Mouse (Mus musculus) MEL (cell line): ENCODE results near the gene Optn. TPM values are rescaled to one million over a fixed set of nuclear protein-coding genes. Genes with fewer than 3 reads are reported as not detected.

Source experiments
- DNase-seq: peaks from one replicate; pipeline ENCODE4 v3.0.0; 2011; ENCODE audit warnings: low read depth, low spot score
- H3K27ac ChIP-seq: 2 replicates; pipeline ENCODE4 v1.5.1; 2012; ENCODE audit warnings: low read depth, mild to moderate bottlenecking, control low read depth, low read length, moderate library complexity; ENCODE audit not compliant: control insufficient read depth
- H3K27me3 ChIP-seq, 2 experiments: fragments of 150-350 bp in 1 of 2; sonication (generic) in 1 of 2; 2 replicates each; pipeline ENCODE4 v1.6.1; 2012; ENCODE audit warnings: low read length in 2 of 2, mild to moderate bottlenecking in 2 of 2, improper control_type of control experiment in 1 of 2, moderate library complexity in 1 of 2; ENCODE audit not compliant: insufficient read depth in 2 of 2, control insufficient read depth in 1 of 2
- H3K36me3 ChIP-seq, 2 experiments: 2 replicates each; pipeline ENCODE4 v1.6.1; 2012 to 2014; ENCODE audit warnings: low read length in 2 of 2, improper control_type of control experiment in 1 of 2, inconsistent platforms in 1 of 2, mild to moderate bottlenecking in 1 of 2; ENCODE audit not compliant: insufficient read depth in 2 of 2, control insufficient read depth in 1 of 2
- H3K4me1 ChIP-seq, 2 experiments: fragments of 150-350 bp in 1 of 2; sonication (generic) in 1 of 2; 2 replicates each; pipeline ENCODE4 v1.6.1; 2012; ENCODE audit warnings: low read length in 2 of 2, improper control_type of control experiment in 1 of 2, mild to moderate bottlenecking in 1 of 2; ENCODE audit not compliant: insufficient read depth in 2 of 2, control insufficient read depth in 1 of 2
- H3K4me3 ChIP-seq, 2 experiments: fragments of 150-350 bp in 1 of 2; sonication (generic) in 1 of 2; 2 replicates each; pipeline ENCODE4 v1.5.1; 2012; ENCODE audit warnings: low read depth in 2 of 2, low read length in 2 of 2, mild to moderate bottlenecking in 2 of 2, moderate library complexity in 2 of 2, control low read depth in 1 of 2, improper control_type of control experiment in 1 of 2; ENCODE audit not compliant: control insufficient read depth in 1 of 2, insufficient read depth in 1 of 2
- H3K79me2 ChIP-seq: 2 replicates; pipeline ENCODE4 v1.6.1; 2012; ENCODE audit warnings: mild to moderate bottlenecking, low read length, moderate library complexity; ENCODE audit not compliant: control insufficient read depth, poor library complexity, insufficient read depth
- H3K9ac ChIP-seq: 2 replicates; pipeline ENCODE4 v1.6.1; 2012; ENCODE audit warnings: low read depth, mild to moderate bottlenecking, control low read depth, low read length, moderate library complexity; ENCODE audit not compliant: control insufficient read depth, poor library complexity, severe bottlenecking
- H3K9me3 ChIP-seq: fragments of 150-350 bp; sonication (generic); replicated peaks from 2 replicates; pipeline ENCODE4 v1.6.1; 2012; ENCODE audit warnings: mild to moderate bottlenecking, low read length, improper control_type of control experiment, moderate library complexity; ENCODE audit not compliant: insufficient read depth
- CHD2 ChIP-seq: IDR thresholded peaks from 2 replicates; pipeline ENCODE4 v1.6.1; 2011; ENCODE audit warnings: low read length, improper control_type of control experiment
- E2F4 ChIP-seq: IDR thresholded peaks from 2 replicates; pipeline ENCODE4 v1.6.1; 2011; ENCODE audit warnings: low read depth, low read length, improper control_type of control experiment, borderline replicate concordance
- ETS1 ChIP-seq: IDR thresholded peaks from 2 replicates; pipeline ENCODE4 v1.6.1; 2012; ENCODE audit warnings: low read depth, mild to moderate bottlenecking, inconsistent platforms, low read length, improper control_type of control experiment, moderate library complexity
- KAT2A ChIP-seq: conservative IDR thresholded peaks from 2 replicates; pipeline ENCODE4 v1.6.1; 2012; ENCODE audit warnings: low read depth, low read length, improper control_type of control experiment, inconsistent platforms
- MAZ ChIP-seq: IDR thresholded peaks from 2 replicates; pipeline ENCODE4 v1.6.1; 2012; ENCODE audit warnings: low read depth, mild to moderate bottlenecking, inconsistent platforms, low read length, improper control_type of control experiment
- MXI1 ChIP-seq: IDR thresholded peaks from 2 replicates; pipeline ENCODE4 v1.6.1; 2011; ENCODE audit warnings: mild to moderate bottlenecking, low read depth, low read length, improper control_type of control experiment
- MYB ChIP-seq: IDR thresholded peaks from 2 replicates; pipeline ENCODE4 v1.6.1; 2011; ENCODE audit warnings: mild to moderate bottlenecking, low read depth, low read length, improper control_type of control experiment
- MYC ChIP-seq: IDR thresholded peaks from 2 replicates; pipeline ENCODE4 v1.6.1; 2011; ENCODE audit warnings: low read depth, mild to moderate bottlenecking, low read length, improper control_type of control experiment, moderate library complexity
- NELFE ChIP-seq: IDR thresholded peaks from 2 replicates; pipeline ENCODE4 v1.6.1; 2011; ENCODE audit warnings: low read depth, low read length, improper control_type of control experiment
- POLR2AphosphoS2 ChIP-seq: IDR thresholded peaks from 2 replicates; pipeline ENCODE4 v1.6.1; 2011; ENCODE audit warnings: low read length, improper control_type of control experiment
- RCOR1 ChIP-seq: IDR thresholded peaks from 2 replicates; pipeline ENCODE4 v1.6.1; 2012; ENCODE audit warnings: low read depth, mild to moderate bottlenecking, inconsistent platforms, low read length, improper control_type of control experiment
- TAL1 ChIP-seq: IDR thresholded peaks from 2 replicates; pipeline ENCODE4 v1.6.1; 2012; ENCODE audit warnings: mild to moderate bottlenecking, inconsistent platforms, low read length, moderate library complexity, mixed read lengths
- TBP ChIP-seq: IDR thresholded peaks from 2 replicates; pipeline ENCODE4 v1.8.0; 2011; ENCODE audit warnings: low read depth, low read length, improper control_type of control experiment
- UBTF ChIP-seq: IDR thresholded peaks from 2 replicates; pipeline ENCODE4 v1.6.1; 2012; ENCODE audit warnings: low read depth, mild to moderate bottlenecking, inconsistent platforms, low read length, improper control_type of control experiment, moderate library complexity, borderline replicate concordance; ENCODE audit not compliant: insufficient read depth
- USF2 ChIP-seq, 2 experiments: IDR thresholded peaks; 2 replicates each; pipeline ENCODE4 v1.6.1; 2011 to 2012; ENCODE audit warnings: improper control_type of control experiment in 2 of 2, low read length in 2 of 2, borderline replicate concordance in 1 of 2, inconsistent platforms in 1 of 2, low read depth in 1 of 2, mild to moderate bottlenecking in 1 of 2; ENCODE audit not compliant: insufficient read depth in 1 of 2
- ZC3H11A ChIP-seq: IDR thresholded peaks from 2 replicates; pipeline ENCODE4 v1.6.1; 2012; ENCODE audit warnings: low read depth, mild to moderate bottlenecking, inconsistent platforms, low read length, improper control_type of control experiment
- ZMIZ1 ChIP-seq: IDR thresholded peaks from 2 replicates; pipeline ENCODE4 v1.6.1; 2012; ENCODE audit warnings: low read depth, mild to moderate bottlenecking, inconsistent platforms, low read length, improper control_type of control experiment, moderate library complexity
- polyA plus RNA-seq, 2 experiments: library from polyadenylated mRNA; stranded (reverse) in 1 of 2; unstranded in 1 of 2; fragments of >175 nt in 1 of 2; fragments of >200 nt in 1 of 2; gene quantifications; 2 replicates each; pipeline versions ENCODE4 v1.2.1 to v1.2.4; 2012; ENCODE audit warnings: low replicate concordance in 2 of 2, low read depth in 1 of 2; ENCODE audit not compliant: insufficient read length in 2 of 2, insufficient read depth in 1 of 2, missing spikeins in 1 of 2
- total RNA-seq: library from RNA; depleted of rRNA; stranded (reverse); fragments of 300-350 nt; gene quantifications from 2 replicates; pipeline ENCODE4 v1.2.3, GENCODE M21; 2012

The Optn gene
- total and polyA plus RNA-seq, 3 experiments: 10.9 to 17.0 TPM; not detected in 1

GRCm38 (mm10) chr2:5019708-5020107 is 44.1 kb downstream of the Optn start:
- Histone ChIP-seq H3K36me3 (peaks cover 0 to 2% of the 10 kb centered on the region in 2 experiments; a peak in 2 of 4 replicates), H3K79me2 (no peaks in the 10 kb centered on the region)
- DNase-seq: no peak

GRCm38 (mm10) chr2:5016922-5017321 is 46.9 kb downstream of the Optn start:
- no peak overlapping the region for H3K4me3 ChIP-seq
- peaks cover 2 to 14% of the 10 kb centered on the region in 2 experiments; a peak in 3 of 4 replicates for H3K4me1 ChIP-seq
- no peak overlapping the region for H3K27ac ChIP-seq
- peaks cover 0 to 18% of the 10 kb centered on the region in 2 experiments; a peak in 3 of 4 replicates for H3K36me3 ChIP-seq
- H3K9me3 ChIP-seq: no peaks in the 10 kb centered on the region
- no peak overlapping the region for H3K9ac ChIP-seq
- DNase-seq: no peak
- H3K27me3 ChIP-seq: no peaks in the 10 kb centered on the region
- TF ChIP-seq KAT2A (no peak), NELFE (no peak), ZMIZ1 (no peak), TAL1 (no peak), POLR2AphosphoS2 (no peak), E2F4 (no peak), ETS1 (no peak), MYC (no peak), MYB (no peak), MXI1 (no peak), RCOR1 (no peak), USF2 (IDR thresholded peaks at IDR 0.05; ENCODE audit: borderline replicate concordance in 1 of 2, insufficient read depth in 1 of 2, low read depth in 1 of 2, low read length in 2 of 2) (no peak), MAZ (no peak), ZC3H11A (no peak)
- TF ChIP-seq, all 39 proteins: peak for 0
- H3K79me2 ChIP-seq: peaks cover 4% of the 10 kb centered on the region

More at GRCm38 (mm10) chr2:5019708-5020107, 44.1 kb downstream of the Optn start:
- no peaks in the 10 kb centered on the region; a peak in 1 of 4 replicates for H3K4me1 ChIP-seq
- H3K9ac ChIP-seq: no peak overlapping the region
- H3K27me3 ChIP-seq: no peaks in the 10 kb centered on the region
- H3K9me3 ChIP-seq: no peaks in the 10 kb centered on the region
- H3K27ac ChIP-seq: no peak overlapping the region
- no peak for TF ChIP-seq TBP
- no peak for TF ChIP-seq CHD2
- no peak for TF ChIP-seq UBTF
- no peak overlapping the region for H3K4me3 ChIP-seq
